Mouse (Mus musculus) hematopoietic stem cell, adult 5-6 weeks (primary cell): ENCODE data around the gene Clic1. TPM values are rescaled to one million over a fixed set of nuclear protein-coding genes. Genes with fewer than 3 reads are reported as not detected.

Source experiments
- ATAC-seq, 2 experiments: fragments of 125-278 bp in 1 of 2; replicated peaks in 1 of 2; 2 replicates each; pipeline ENCODE4 v1.8.0; 2016 to 2017; ENCODE audit warnings: inconsistent platforms in 2 of 2, mild to moderate bottlenecking in 2 of 2, moderate number of reproducible peaks in 2 of 2, low read depth in 1 of 2, moderate TSS enrichment in 1 of 2; ENCODE audit not compliant: low FRiP score in 2 of 2, poor library complexity in 2 of 2, severe bottlenecking in 2 of 2, insufficient read depth in 1 of 2, low TSS enrichment in 1 of 2
- total RNA-seq: library from RNA; stranded (forward); fragments of 172-1452, 232-1000 nt; gene quantifications from 2 replicates; pipeline ENCODE4 v1.2.3, GENCODE M21; 2017

Gene Clic1
- total RNA-seq, 1 experiment from 2014 or later, result 294 TPM

DNA sequence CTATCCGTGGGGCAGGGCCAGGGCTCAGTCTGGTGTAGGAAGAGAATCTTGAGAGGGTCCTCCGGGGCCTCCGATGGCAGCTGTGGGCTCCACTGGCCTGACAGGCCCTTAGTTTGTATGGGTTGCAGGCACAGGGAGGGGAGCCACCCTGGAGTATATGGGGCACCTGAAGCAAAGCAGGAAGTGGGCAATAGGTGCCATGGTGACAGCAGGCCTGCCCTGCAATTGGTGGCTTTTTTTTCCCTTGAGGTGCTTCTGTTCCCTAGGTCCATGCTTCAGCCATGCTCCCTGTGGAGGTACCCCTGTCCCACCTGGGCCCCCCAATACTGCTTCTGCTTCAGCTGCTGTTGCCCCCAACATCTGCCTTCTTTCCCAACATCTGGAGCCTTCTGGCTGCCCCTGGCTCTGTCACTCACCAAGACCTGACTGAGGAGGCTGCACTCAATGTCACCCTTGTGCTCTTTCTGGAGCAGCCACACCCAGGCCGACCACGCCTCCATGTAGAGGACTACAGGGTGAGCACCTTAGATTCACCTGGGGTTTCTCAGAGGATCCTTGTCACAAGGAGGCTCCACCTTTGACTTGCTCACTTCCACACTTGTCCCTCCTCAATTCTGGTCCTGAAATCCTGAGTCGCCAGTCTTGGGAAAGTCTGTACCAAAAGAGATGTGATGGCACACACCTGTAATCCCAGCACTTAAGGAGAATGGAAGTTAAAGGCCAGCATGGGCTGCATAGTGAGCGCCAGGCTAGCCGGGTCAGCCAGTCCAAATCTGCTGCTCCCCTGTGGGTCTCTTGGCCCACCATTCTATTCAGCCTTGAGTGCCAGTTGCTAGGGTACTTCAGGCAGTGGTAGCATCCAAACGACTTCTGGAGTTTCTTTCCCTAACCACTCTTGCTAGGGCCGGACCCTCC is 32.7 kb upstream of the Clic1 start:
- ATAC-seq, result no peak

GRCm38 (mm10) chr17:35017706-35018030 is 32.1 kb upstream of the Clic1 start:
- ATAC-seq, result no peak

GRCm38 (mm10) chr17:35018171-35018570 is 31.6 kb upstream of the Clic1 start:
- no peak for ATAC-seq

GRCm38 (mm10) chr17:35019894-35020293 is 29.9 kb upstream of the Clic1 start:
- no peak for ATAC-seq

GRCm38 (mm10) chr17:35020551-35020950 is 29.2 kb upstream of the Clic1 start:
- ATAC-seq, result no peak

DNA sequence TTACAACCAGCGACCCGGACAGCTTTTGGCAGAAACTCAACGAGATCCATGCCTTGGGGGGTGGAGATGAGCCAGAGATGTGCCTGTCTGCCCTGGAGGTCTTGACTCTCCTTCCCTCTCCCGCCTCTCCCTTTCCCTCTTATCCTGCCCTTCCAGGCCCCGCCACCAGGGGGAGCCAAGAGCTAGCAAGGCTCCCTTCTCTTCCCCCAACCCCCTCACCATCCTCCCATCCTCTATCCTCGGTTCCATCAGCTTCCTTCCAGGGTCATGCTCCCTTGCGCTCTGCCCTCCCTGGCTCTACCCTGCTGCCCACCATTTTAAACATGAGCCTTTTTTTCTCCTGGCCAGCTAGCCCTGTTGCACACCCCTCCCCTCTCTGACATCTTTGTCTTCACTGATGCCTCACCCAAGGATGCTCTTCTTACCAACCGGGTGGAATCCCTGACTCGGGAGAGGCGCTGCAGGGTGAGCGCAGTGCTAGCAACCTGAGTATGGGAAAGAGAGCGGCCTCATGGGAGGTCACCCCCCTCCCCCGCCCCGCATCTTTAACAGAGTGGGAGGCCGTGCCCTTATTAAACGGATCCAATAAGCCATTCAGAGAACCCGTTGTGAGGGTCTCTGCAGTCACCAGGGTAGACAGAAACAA is 28.5 kb upstream of the Clic1 start:
- ATAC-seq, result peak; percentile 57 to 61

DNA sequence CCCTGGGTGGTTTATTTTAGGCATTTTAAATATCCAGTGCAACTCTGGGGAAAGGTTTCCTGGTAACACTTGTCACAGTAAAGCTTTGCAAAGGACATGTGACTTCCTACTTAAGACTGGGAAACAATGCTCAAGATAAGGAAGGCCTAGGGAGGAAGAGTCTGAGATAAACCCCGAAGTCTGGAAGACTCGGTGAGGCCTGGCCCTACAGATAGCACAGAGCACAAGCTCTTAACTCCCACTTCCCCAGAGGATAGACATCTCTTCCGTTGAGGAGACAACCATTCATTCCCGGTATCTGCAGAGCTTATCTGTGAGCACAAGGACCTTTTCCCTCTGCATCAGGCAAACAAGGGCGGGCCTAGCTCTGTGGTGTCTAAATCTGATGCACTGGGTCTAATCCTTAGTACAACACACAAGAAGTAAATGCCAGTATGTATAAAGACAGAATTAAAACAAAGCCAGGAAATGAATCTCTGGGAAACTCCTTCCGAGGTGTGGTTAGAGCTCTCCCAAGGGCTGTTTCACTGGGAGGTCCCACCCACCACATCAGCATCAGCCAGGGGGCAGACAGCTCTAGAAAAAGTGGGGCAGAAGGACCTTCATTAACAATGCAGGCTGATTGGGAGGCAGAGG is 27.8 kb upstream of the Clic1 start:
- no peak; a peak in 1 of 4 replicates for ATAC-seq

DNA sequence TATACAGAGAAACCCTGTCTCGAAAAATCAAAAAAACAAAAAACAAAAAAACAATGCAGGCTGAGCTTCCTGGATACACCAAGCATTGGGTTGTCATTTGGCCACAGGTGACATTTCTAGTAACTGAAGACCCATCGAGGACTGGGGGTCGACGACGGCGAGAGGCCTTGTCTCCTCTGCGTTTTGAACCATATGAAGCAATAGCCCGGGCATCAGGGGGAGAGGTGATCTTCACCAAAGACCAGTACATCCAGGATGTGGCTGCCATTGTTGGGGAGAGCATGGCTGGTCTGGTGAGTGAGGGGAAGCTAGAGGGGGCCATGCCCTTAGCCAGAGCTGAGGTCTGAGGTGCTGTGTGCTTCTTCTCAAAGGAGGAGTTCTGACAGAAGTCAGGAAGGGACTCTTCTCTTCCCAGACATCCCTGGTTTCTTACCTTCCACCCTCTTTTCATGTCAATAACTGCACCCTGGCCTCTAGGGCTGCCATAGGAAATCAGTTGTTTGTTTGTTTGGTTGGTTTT is 27.2 kb upstream of the Clic1 start:
- ATAC-seq, result no peak

GRCm38 (mm10) chr17:35023221-35023620 is 26.5 kb upstream of the Clic1 start:
- no peak for ATAC-seq

GRCm38 (mm10) chr17:35023756-35024155 is 26.0 kb upstream of the Clic1 start:
- ATAC-seq, result peak; percentile 26 to 39; a peak in 3 of 4 replicates

- ATAC-seq, result no peak
These were observed 25.5 kb upstream of the Clic1 start for GRCm38 (mm10) chr17:35024261-35024660.

DNA sequence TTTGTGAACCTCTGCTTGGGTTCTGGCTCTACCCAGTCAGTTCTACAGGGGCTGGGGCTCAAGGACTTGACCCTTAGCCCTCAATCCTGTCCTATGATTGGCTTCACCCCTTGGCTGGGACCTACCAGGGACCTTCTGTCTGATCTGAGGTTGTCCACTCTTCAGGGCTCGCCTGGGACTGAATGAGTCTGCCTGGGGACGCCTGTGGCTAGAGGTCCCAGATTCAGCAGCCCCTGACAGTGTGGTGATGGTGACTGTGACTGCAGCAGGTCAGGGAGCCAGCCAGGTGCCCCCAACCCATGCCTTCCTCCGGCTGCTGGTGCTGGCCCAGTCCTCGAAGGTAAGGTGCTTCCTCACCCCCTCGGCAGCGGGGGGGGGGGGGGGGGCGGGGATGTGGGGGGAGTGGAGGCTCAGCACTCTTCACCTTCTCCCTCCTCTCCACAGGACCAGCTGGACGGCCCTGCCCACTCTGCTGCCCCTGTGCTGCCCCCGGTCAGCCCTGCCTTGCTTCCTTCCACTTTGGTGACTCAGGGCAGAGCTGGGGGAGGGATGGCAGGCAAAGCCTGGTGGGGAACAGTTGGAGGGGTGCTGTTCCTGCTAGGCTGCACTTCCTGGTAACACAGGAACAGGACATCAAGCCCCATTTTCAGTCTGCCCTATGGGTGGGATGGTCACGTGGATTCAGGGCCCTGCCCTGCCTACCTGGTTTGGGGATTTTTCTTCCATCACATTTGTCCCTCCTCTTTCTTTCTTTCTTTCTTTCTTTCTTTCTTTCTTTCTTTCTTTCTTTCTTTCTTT is 24.9 kb upstream of the Clic1 start:
- no peak for ATAC-seq

- ATAC-seq, result no peak
These were observed 23.6 kb upstream of the Clic1 start for GRCm38 (mm10) chr17:35026206-35026605.

DNA sequence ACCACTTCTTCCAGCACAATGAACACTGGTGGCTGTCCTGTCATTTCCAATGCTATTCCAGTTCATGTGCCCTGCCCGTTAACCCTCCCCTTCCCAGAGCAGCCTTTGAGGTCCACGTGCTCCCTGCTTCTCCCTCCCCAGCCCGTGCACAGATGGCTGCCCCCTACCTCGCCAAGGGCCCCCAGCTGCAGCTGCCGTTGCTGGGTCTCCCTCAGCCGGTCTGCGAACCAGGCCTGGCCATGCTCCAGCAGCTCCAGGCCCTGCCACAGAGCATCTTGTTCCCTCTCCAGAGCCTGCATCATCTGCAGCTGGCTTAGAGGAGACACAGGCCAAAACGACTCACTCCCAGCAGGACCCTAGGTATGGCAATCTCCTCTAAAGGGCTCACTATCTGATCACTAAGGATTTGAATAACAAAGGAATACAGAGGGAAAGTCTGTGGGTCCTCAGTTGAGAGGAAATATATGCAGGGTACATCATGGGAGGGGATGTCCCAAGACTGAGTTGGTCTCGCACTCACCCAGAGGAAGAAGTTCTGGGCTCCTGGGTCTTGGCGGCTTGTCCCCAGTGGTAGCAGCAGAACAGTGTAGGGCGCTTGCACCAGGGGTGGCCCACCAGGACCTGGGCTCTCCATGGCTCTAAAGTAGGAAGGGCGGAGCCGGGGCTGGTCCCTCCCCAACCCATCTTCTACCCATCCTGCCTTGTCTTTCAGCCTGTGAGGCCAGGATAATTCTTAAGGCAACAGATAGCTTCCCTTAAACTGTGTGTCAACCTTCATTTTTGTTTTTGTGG is 22.3 kb upstream of the Clic1 start, which contains the start of gene Sapcd1:
TSS of gene Sapcd1 (minus strand) at position 740 of the 792 bp plus-strand sequence.
- ATAC-seq, result no peak

DNA sequence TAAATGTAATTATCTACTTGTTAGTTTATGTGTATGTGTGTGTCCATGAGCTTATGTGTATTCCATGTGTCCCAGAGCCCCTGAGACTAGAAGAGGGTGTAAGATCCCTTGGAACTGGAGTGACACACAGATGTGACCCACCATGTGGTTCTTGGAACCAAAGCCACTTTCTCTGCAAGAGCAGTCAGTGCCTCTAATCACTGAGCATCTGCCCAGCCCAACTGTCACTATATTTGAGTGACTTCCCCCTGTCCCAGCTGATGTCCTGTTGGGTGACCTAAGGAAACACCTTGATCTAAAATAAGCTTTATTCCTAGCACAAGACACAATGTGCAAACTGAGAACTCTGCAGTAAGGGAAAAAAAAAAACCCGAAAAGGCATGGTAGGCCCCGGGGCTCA is 21.5 kb upstream of the Clic1 start:
- no peak for ATAC-seq

DNA sequence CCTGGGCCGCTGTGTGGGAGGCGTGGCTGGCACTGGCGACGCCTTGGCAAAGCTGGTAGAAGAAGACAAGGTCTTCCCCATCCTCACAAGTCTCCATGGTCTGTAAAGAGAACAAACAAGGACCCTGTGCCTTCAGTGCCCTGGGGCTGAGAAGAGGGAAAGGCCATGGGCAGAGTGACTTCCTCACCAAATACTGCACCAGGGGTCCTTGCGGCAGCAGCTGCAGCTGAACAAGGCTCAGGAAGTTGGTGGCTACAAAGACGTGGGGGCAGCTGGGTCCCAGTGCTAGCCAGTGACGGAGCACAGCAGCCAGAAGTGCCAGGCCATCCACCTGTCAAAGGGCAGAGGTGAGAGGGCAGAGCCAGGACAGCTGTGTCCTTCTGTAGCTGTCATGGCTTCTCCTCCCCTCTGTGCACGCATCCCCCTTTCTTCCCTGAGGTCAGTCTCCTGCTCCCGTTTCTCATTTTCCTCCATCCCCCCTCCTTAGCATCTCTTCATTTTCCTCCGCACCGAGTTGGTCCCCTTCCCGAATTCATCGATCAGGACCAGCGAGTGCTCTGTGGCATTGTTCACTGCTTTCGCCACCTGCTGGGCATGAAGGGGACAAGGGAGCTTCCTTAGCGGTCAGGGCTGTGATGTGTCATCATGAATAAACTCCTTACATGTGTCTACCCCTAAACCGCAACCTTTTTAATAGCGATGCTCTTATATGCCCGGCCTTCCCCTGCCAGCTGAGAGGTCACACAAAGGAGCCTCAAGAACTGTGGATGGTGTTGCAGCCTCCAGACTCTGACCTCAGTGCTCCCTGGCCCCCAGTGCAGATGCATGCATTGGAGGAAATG is 19.9 kb upstream of the Clic1 start:
- peak; percentile 30 to 63; a peak in 2 of 4 replicates for ATAC-seq
